Mouse (Mus musculus): Measurements from ENCODE around the gene Gm20661. TPM values are rescaled to one million over a fixed set of nuclear protein-coding genes. Genes with fewer than 3 reads are reported as not detected.
"Not testable (repeated sequence)": the region's sequence is repeated elsewhere in the genome, so short reads cannot be mapped to it uniquely, and the experiment has no call there.

The Gm20661 gene
- polyA plus RNA-seq, 1 experiment from 2014 or later: 0.49 TPM

DNA sequence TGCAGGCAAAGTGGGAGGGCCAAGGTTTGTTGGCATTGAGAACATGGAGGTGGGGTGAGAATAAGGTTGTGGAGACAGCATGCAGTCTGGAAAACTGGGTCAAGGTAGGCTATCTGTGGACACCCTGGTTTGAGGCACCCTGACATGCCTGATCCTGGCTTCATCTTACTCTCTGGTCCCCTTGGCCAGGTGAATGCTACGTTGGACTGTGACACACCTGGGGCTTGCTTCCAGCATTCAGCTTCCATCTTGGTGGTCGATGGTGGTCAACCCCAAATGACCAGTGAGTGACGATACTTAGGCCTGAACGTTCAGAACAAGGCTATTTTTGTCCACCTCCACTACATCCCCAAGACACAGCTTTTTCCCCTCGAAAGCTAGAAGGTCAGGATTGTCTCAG is 13.2 kb downstream of the Gm20661 start, which contains the start of gene Gm20662:
Gene Gm20662, plus strand, starts transcription at position 301 of the 400 bp plus-strand sequence.
- DNase-seq: no peak
- 87% methylated on average over 5 of the region's 5 CpGs for WGBS
- no peak within 1 kb of the TSS for H3K4me2 ChIP-seq (ENCODE audit: low read length)

DNA sequence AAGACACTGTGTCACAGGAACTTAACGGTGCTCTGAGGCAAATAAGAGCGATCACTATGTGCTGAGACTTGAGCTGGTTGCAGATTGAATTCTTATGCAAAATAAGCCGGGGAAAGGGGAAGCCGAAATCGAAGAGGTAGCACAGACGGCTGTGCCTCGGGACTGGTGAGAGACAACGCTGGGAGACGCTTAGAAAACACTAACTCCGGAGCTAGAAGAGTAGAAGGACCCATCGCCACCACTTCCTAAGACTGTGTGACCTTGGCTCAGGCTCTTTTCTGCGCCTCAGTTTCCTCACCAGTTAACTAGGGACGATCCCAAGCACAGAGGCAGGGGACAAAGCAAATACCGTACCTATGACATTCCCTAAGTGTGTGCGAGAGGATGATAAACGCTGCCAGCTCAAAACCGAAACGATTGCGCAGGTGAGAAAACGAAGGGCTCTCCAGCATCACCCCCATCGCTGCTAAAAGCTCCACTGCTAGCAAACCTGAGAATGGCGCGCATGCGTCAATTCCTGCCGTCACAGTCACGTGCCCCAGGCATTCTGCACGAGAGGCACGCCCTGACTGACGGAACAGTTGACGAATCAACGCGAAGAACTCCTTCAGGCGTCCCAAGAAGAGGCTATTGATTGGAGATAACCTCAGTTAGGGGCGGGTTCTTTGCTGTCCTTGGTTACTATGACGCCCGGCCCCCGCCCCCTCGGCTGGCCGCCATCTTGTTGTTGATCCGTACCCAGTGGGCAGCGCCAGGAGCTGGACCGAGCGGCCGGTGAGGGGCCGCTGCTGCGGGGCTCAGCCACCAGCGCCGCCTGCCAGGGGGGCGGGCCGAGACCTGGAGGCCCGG is 19.3 kb downstream of the Gm20661 start, which contains the start of gene Ip6k1:
Gene Ip6k1, plus strand, starts transcription at position 580 of the 849 bp plus-strand sequence.
- H3K4me1 ChIP-seq (ENCODE audit: control insufficient read depth, insufficient read depth, low read length): peaks cover 23% of the 10 kb centered on the region
- under 1% methylated on average over 51 of the region's 51 CpGs for WGBS
- peak within 1 kb of the TSS; percentile 94 for H3K9ac ChIP-seq (replicated peaks; ENCODE audit: low read length)
- H3K9me3 ChIP-seq (ENCODE audit: control insufficient read depth, low read length): no peaks in the 10 kb centered on the region
- peak within 1 kb of the TSS; percentile 95 for H3K27ac ChIP-seq (replicated peaks; ENCODE audit: low read depth, low read length)
- ATAC-seq (ENCODE audit: low FRiP score, low TSS enrichment) (peak; percentile 99), DNase-seq (peak; percentile 100)
- peak within 1 kb of the TSS; percentile 96 for H3K4me3 ChIP-seq (replicated peaks; ENCODE audit: low read depth, low read length)
- H3K4me2 ChIP-seq (ENCODE audit: low read length): peak within 1 kb of the TSS; percentile 90
- no peaks in the 10 kb centered on the region for H3K27me3 ChIP-seq (ENCODE audit: control insufficient read depth, insufficient read depth, low read length)
- H3K36me3 ChIP-seq (ENCODE audit: control insufficient read depth, insufficient read depth, low read length): no peaks in the 10 kb centered on the region

More for the DNA sequence above, 13.2 kb downstream of the Gm20661 start, which contains the start of gene Gm20662:
- Histone ChIP-seq H3K36me3 (ENCODE audit: control insufficient read depth, insufficient read depth, low read length) (no peaks in the 10 kb centered on the region), H3K27ac (replicated peaks; ENCODE audit: low read depth, low read length) (no peak within 1 kb of the TSS), H3K9me3 (ENCODE audit: control insufficient read depth, low read length) (no peaks in the 10 kb centered on the region), H3K4me1 (ENCODE audit: control insufficient read depth, insufficient read depth, low read length) (no peaks in the 10 kb centered on the region), H3K27me3 (ENCODE audit: control insufficient read depth, insufficient read depth, low read length) (no peaks in the 10 kb centered on the region), H3K9ac (replicated peaks; ENCODE audit: low read length) (no peak within 1 kb of the TSS), H3K4me3 (replicated peaks; ENCODE audit: low read depth, low read length) (no peak within 1 kb of the TSS)
- ATAC-seq (ENCODE audit: low FRiP score, low TSS enrichment): no peak

DNA sequence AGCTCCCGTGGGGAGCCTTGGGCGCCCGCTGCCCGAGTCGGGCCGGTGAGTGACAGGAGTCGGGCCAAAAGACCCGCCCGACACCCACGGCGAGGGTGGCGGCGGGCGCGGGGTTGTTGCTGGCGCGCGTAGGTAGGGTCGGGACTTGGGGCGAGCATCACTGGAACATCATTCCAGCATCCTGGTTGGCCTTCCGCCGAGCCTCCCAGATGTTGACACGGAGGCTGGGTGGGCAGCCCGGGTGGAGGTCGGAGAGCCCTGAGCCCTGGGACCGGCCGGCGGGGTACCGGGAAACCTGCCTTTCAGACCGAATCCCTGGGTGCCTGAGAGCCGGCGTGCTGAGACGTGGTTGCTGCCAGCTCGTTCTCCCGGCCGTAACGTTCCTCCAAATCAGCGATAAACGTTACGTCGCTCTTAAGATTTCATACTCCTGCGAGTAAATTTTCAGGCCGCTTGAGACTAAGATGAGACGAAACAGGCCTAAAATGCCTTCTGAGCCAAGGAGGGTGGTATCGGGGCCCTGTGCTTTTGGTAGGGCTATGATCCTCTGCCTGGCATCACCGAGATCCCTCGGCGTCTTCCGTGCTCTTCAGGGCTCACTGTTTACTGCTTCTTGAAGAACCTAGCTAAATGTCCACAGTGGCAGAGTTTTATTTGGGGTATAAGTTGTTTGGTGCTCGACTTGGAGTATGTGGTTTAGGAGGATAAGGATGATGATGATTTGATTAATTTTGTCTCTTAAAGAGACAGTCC is 20.1 kb downstream of the Gm20661 start:
- Histone ChIP-seq H3K27ac (replicated peaks; ENCODE audit: low read depth, low read length) (peak overlapping the region; percentile 95), H3K4me2 (ENCODE audit: low read length) (peak overlapping the region; percentile 90), H3K9ac (replicated peaks; ENCODE audit: low read length) (peak overlapping the region; percentile 94), H3K4me3 (replicated peaks; ENCODE audit: low read depth, low read length) (peak overlapping the region; percentile 96), H3K27me3 (ENCODE audit: control insufficient read depth, insufficient read depth, low read length) (no peaks in the 10 kb centered on the region), H3K36me3 (ENCODE audit: control insufficient read depth, insufficient read depth, low read length) (no peaks in the 10 kb centered on the region), H3K4me1 (ENCODE audit: control insufficient read depth, insufficient read depth, low read length) (peaks cover 23% of the 10 kb centered on the region), H3K9me3 (ENCODE audit: control insufficient read depth, low read length) (no peaks in the 10 kb centered on the region)
- peak; percentile 76; the same call in 1 of the 2 replicates for ATAC-seq (ENCODE audit: low FRiP score, low TSS enrichment)
- DNase-seq: peak; percentile 53
- WGBS: under 1% methylated on average over 50 of the region's 50 CpGs

DNA sequence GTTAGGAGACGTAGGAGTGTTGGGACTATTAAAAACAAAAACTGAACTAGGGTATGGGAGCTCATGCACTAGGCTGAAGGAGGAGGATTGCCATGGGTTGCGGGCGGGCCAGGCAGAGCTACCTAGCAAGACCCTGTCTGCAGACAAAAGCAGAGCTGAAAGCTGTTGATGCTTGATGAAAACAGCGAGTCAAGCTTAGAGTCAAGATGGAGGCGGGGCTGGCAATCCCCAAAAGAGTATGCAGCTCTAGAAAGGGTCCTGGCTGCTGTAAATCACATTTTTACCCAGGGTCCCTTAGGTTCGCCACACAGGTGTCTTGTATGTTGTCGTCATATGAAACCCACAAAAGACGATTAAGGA is 20.7 kb downstream of the Gm20661 start:
- Histone ChIP-seq H3K36me3 (ENCODE audit: control insufficient read depth, insufficient read depth, low read length) (no peaks in the 10 kb centered on the region), H3K27ac (replicated peaks; ENCODE audit: low read depth, low read length) (peak overlapping the region; percentile 95), H3K9ac (replicated peaks; ENCODE audit: low read length) (peak overlapping the region; percentile 94), H3K9me3 (ENCODE audit: control insufficient read depth, low read length) (no peaks in the 10 kb centered on the region), H3K4me2 (ENCODE audit: low read length) (peak overlapping the region; percentile 90), H3K4me1 (ENCODE audit: control insufficient read depth, insufficient read depth, low read length) (peaks cover 23% of the 10 kb centered on the region), H3K27me3 (ENCODE audit: control insufficient read depth, insufficient read depth, low read length) (no peaks in the 10 kb centered on the region), H3K4me3 (replicated peaks; ENCODE audit: low read depth, low read length) (peak overlapping the region; percentile 96)
- 19% methylated on average over 8 of the region's 8 CpGs for WGBS
- peak; percentile 60 for DNase-seq
- ATAC-seq (ENCODE audit: low FRiP score, low TSS enrichment): no peak

DNA sequence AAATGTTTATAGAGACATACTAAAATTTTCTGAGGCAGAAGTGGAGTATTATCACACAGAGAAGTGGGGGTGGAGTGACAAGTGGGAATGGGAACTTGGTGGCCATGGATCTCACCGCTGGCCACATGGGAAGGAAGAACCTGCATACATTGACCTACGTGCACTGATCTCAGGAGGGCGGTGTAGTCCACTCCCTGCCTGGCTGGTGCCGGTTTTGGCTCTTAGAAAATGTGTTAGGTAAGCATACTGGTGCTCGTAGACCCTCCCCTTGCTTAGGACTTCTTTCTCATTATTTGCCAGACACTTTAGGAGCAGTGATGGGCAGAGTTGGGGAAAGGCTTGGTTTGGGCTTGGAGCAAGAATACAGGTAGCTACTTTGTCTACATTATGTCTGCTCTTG is 25.2 kb downstream of the Gm20661 start:
- Histone ChIP-seq H3K4me2 (ENCODE audit: low read length) (no peak overlapping the region), H3K4me3 (replicated peaks; ENCODE audit: low read depth, low read length) (no peak overlapping the region), H3K9me3 (ENCODE audit: control insufficient read depth, low read length) (no peaks in the 10 kb centered on the region), H3K27me3 (ENCODE audit: control insufficient read depth, insufficient read depth, low read length) (no peaks in the 10 kb centered on the region), H3K27ac (replicated peaks; ENCODE audit: low read depth, low read length) (no peak overlapping the region), H3K36me3 (ENCODE audit: control insufficient read depth, insufficient read depth, low read length) (0 out of 2 replicates have a peak, but pooled peaks cover 7% of the 10 kb centered on the region), H3K9ac (replicated peaks; ENCODE audit: low read length) (no peak overlapping the region), H3K4me1 (ENCODE audit: control insufficient read depth, insufficient read depth, low read length) (peaks cover 17% of the 10 kb centered on the region)
- ATAC-seq (ENCODE audit: low FRiP score, low TSS enrichment): no peak
- DNase-seq: no peak
- WGBS: 94% methylated on average over 5 of the region's 5 CpGs

DNA sequence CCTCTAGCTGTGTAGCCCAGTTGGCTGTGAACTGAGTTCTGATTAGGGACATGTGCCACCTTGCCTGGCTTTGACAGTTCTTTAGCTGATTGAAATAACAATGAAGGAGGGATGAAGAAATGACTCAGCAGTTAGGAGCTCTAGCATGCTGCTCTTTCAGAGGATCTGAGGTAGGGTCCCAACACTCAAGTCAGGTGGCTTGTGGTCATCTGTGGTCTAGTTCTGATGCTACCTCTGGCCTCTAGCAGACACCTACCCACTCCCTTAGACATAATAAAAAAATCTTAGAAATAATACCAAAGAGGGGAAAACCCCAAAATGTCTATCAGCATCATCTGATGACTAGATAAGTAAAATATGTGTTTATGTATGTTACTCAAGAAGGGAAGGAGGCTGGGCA is 27.5 kb downstream of the Gm20661 start:
- no peak for DNase-seq
- H3K4me2 ChIP-seq (ENCODE audit: low read length): no peak overlapping the region
- peaks cover 1% of the 10 kb centered on the region; the same call in 1 of the 2 replicates for H3K4me1 ChIP-seq (ENCODE audit: control insufficient read depth, insufficient read depth, low read length)
- H3K36me3 ChIP-seq (ENCODE audit: control insufficient read depth, insufficient read depth, low read length): 0 out of 2 replicates have a peak, but pooled peaks cover 7% of the 10 kb centered on the region
- no peak overlapping the region for H3K9ac ChIP-seq (replicated peaks; ENCODE audit: low read length)
- ATAC-seq (ENCODE audit: low FRiP score, low TSS enrichment): no peak
- H3K9me3 ChIP-seq (ENCODE audit: control insufficient read depth, low read length): no peaks in the 10 kb centered on the region
- H3K4me3 ChIP-seq (replicated peaks; ENCODE audit: low read depth, low read length): no peak overlapping the region
- H3K27ac ChIP-seq (replicated peaks; ENCODE audit: low read depth, low read length): no peak overlapping the region
- H3K27me3 ChIP-seq (ENCODE audit: control insufficient read depth, insufficient read depth, low read length): no peaks in the 10 kb centered on the region

DNA sequence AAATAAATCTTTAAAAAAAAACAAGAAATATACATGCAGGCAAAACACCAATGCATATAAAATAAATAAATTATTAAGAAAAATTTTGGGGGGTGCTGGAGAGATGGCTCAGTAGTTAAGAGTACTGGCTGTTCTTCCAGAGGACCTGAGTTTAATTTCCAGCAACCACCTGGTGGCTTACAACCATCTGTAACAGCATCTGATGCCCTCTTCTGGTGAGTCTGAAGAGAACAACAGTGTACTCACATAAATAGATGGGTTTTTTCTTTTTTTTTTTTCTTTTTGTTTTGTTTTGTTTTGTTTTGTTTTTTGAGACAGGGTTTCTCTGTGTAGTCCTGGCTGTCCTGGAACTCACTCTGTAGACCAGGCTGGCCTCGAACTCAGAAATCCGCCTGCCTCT is 30.7 kb downstream of the Gm20661 start:
- not testable (repeated sequence) for H3K27me3 ChIP-seq (ENCODE audit: control insufficient read depth, insufficient read depth, low read length); H3K4me2 ChIP-seq (ENCODE audit: low read length); H3K27ac ChIP-seq (replicated peaks; ENCODE audit: low read depth, low read length); DNase-seq; H3K9ac ChIP-seq (replicated peaks; ENCODE audit: low read length); ATAC-seq (ENCODE audit: low FRiP score, low TSS enrichment); H3K9me3 ChIP-seq (ENCODE audit: control insufficient read depth, low read length); H3K4me3 ChIP-seq (replicated peaks; ENCODE audit: low read depth, low read length); H3K4me1 ChIP-seq (ENCODE audit: control insufficient read depth, insufficient read depth, low read length)
- H3K36me3 ChIP-seq (ENCODE audit: control insufficient read depth, insufficient read depth, low read length): peaks cover 11% of the 10 kb centered on the region; the same call in 1 of the 2 replicates
- WGBS: 98% methylated on average over 2 of the region's 2 CpGs

DNA sequence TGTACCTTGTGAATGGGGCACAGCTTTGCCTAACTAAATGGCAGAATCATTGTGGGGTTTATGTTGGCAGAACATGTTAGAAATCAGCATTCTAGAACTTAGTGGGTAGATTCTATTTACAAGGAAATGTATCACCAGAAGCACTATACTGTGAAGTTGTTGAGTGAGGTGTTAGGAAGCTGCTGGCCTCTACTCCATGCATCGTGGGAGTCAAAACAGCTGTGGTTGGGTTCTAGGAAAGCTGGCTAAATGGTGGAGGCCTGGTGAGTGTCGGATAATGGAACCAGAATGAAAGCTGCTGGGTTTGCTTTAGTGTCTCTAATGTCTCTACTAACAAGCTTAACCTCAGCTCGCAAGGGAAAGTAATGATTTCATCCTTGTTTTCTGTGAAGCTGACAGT is 34.3 kb downstream of the Gm20661 start:
- H3K27ac ChIP-seq (replicated peaks; ENCODE audit: low read depth, low read length): no peak overlapping the region
- DNase-seq: no peak
- ATAC-seq (ENCODE audit: low FRiP score, low TSS enrichment): no peak
- H3K36me3 ChIP-seq (ENCODE audit: control insufficient read depth, insufficient read depth, low read length): peaks cover 11% of the 10 kb centered on the region; the same call in 1 of the 2 replicates
- H3K4me1 ChIP-seq (ENCODE audit: control insufficient read depth, insufficient read depth, low read length): no peaks in the 10 kb centered on the region
- no peak overlapping the region for H3K4me2 ChIP-seq (ENCODE audit: low read length)
- 77% methylated on average over 3 of the region's 3 CpGs for WGBS
- H3K9me3 ChIP-seq (ENCODE audit: control insufficient read depth, low read length): no peaks in the 10 kb centered on the region
- no peak overlapping the region for H3K4me3 ChIP-seq (replicated peaks; ENCODE audit: low read depth, low read length)
- H3K27me3 ChIP-seq (ENCODE audit: control insufficient read depth, insufficient read depth, low read length): no peaks in the 10 kb centered on the region
- H3K9ac ChIP-seq (replicated peaks; ENCODE audit: low read length): no peak overlapping the region

Measured in midbrain, embryonic 14.5 days (tissue).